Mouse (Mus musculus) small intestine, adult 2 months (tissue): ENCODE measurements around the gene L3mbtl4.

Source experiments
- CTCF ChIP-seq: fragments of 200-500 bp; IDR thresholded peaks from 2 replicates; pipeline ENCODE4 v1.5.1; 2012; ENCODE audit warnings: low read depth, mild to moderate bottlenecking, control low read depth, inconsistent platforms, low read length, moderate library complexity, mixed read lengths; ENCODE audit not compliant: insufficient replicate concordance, insufficient read length; ENCODE audit errors: extremely low read depth
- POLR2A ChIP-seq: fragments of 200-500 bp; IDR thresholded peaks from 2 replicates; pipeline ENCODE4 v1.6.1; 2012; ENCODE audit warnings: low read depth, mild to moderate bottlenecking, control low read depth, inconsistent platforms, low read length, moderate library complexity

- TF ChIP-seq CTCF (no peak), POLR2A (no peak)
These were observed 481.2 kb downstream of the L3mbtl4 start for GRCm38 (mm10) chr17:68754789-68755188.
